Mouse (Mus musculus) v-Abl transformed pro-B cells (cell line): ENCODE data around the gene Il4.
"Not testable (repeated sequence)": the region's sequence is repeated elsewhere in the genome, so short reads cannot be mapped to it uniquely, and the experiment has no call there.

Experiments used
- in situ Hi-C, 2 experiments: fragments of 400-800 bp; cut with MboI; formaldehyde crosslinking; loops; one replicate each; pipeline ENCODE4 v1.15.1; 2025; ENCODE audit not compliant: unreplicated experiment in 2 of 2

Il4 gene

DNA sequence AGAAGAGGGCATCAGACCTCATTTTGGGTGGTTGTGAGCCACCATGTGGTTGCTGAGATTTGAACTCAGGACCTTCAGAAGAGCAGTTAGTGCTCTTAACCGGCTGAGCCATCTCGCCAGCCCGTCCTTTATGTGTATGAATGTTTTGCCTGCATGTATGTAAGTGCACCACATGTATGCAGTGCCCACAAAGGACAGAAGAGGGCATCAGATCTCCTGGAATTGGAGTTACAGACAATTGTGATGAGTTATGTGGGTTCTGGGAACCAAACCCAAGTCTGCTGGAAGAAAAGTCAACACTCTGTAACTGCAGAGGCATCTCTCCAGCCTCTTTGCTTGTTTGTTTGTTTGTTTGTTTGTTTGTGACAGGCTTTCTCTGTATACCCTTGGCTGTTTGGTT, 37.9 kb downstream of the Il4 start:
- in situ Hi-C loops: no loop called here

DNA sequence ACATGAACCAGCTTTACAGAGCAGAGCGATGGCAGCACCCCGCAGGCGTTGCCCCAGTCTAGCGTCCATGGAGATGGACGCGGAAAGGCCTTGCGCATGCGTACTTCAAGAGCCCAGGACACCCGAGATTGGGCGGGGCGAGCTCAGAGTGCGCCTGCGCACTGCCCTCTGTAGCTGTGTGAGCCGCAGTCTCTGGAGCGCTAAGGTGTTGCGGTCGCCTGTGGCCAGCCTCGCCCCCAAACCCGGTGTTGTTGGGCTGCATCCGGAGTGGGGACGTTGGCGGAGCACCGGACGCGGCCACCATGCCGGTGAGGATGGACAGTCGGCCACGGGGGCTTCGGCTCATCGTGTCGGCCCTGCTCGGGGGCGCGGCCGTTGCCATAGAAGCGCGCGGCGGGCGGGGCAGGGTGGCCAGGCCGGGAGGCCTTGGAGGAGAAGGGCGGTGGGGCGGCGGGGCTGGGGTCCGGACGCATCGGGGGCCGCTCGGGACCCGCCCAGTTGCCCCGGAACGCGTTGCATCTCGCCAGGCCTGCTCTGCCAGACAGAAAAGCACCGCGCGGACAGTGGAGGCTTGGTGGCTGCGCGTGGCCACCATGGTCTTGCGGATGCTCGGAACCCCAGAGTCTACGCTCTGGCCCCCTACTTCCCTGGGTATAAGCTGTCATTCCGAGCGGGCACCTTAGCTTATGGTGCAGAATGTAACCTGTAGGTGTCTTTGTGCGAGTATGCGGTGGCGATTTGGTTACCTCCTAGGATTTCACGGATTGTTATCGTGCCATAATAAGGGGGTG, 51.0 kb downstream of the Il4 start, which contains the start of gene Kif3a:
Gene Kif3a (plus strand): TSS at position 156 of the 791 bp plus-strand sequence.
- in situ Hi-C loops: no loop called here

DNA sequence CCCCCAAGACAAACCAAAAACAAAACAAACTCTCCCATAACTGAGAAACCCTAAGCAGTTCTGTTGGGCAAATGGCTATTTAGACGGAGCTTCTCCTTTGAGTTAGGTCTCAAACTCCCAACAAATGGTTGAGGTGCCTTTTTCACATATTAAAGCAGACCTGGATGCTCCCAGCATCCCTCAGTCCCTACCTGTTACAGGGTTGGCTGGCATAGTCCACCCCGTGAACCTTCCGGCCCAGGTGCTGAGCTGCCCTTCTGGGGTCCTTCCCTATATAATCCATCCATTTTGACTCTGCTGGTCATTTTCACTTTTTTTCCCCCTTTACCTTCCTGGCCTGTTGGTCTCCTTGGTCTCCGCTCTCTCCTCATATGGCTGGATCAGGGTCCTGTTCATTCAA, 51.8 kb downstream of the Il4 start:
- in situ Hi-C loops: no loop called here

DNA sequence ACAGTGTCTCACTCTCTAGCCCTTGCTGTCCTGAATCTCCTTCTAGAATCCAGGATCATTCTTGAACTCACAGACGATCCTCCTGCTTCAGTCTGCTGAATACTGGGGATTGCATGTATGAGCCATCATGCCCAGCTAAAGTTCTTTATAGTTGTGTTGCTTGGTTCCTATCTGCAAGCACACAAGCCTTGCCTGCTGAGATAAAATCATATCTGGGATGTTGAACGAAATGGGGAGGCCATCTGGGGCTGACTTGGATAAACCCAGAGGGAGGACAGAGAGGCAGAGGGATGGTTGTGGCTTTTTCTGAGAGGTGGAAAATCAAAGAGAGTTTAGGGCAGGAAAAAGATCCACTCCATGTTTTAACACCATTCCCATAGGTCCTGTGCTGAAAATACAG, 56.5 kb downstream of the Il4 start:
- in situ Hi-C loops: loop anchor here in 1 of 2 experiments (5.0 kb wide), 1 partner anchor 470 kb away; no protein-coding TSS in a partner anchor

DNA sequence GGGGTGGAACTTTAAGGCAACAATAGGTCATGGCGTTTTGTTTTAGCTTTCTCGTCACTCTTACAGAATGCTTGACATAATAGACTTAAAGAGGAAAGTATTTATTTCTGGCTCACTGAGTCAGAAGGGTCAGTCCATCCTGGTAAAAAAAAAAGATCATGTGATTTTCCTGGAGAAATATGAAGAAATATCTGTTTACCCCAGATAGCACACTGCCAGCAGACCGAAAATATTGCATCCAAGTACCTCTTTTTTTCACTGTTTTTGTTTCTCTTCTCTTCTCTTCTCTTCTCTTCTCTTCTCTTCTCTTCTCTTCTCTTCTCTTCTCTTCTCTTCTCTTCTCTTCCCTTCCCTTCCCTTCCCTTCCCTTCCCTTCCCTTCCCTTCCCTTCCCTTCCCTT, 58.5 kb downstream of the Il4 start:
- in situ Hi-C loops: loop anchor here in 1 of 2 experiments (5.0 kb wide), 1 partner anchor 472 kb away; no protein-coding TSS in a partner anchor

DNA sequence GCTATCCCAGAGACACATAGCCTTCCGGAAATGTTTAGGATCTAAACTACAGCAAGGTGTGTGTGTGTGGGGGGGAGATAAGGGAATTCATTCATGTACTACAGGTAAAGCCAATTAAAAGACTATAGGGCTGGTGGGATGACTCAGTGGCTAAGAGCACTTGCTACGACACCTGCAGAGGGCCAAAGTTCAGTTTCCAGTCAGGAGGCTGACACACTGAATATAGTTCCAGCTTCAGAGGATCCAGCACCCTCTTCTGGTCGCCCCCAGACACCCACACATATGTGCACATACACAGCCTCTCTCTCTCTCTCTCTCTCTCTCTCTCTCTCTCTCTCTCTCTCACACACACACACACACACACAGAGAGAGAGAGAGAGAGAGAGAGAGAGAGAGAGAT, 60.5 kb downstream of the Il4 start:
- in situ Hi-C loops: not testable (repeated sequence)

DNA sequence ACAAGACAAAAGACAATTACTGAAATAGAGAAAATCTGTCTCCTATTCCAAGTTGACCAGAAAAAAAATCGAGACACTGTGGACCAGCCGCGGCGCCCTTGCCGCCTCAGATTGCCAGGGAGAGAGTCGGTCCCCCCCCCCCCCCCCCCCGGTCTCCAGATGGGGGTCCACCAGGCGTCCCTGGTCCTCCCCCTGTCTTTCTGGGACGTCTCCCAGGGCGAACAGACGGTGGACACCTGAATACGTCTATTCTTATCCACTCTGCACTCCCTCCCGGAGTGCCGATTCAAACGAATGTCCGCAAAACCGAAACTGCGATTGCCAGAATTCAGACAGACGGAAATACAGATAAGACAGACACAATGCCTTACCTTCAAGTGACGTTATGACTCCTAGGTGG, 61.9 kb downstream of the Il4 start:
- in situ Hi-C loops: not testable (repeated sequence)
